Mouse (Mus musculus): ENCODE measurements around the gene Lrp6.

GRCm38 (mm10) chr6:134434044-134434443 is 132.7 kb downstream of the Lrp6 start:
- TF ChIP-seq POLR2A (IDR thresholded peaks at IDR 0.05; ENCODE audit: low read depth, low read length): no peak
- no peak for TF ChIP-seq CTCF (conservative IDR thresholded peaks at IDR 0.05; ENCODE audit: insufficient read depth, insufficient read length, low read depth, low read length)

Data from kidney, adult 2 months (tissue).